Mouse (Mus musculus): ENCODE measurements around the gene Il22ra1.

Il22ra1 gene

DNA sequence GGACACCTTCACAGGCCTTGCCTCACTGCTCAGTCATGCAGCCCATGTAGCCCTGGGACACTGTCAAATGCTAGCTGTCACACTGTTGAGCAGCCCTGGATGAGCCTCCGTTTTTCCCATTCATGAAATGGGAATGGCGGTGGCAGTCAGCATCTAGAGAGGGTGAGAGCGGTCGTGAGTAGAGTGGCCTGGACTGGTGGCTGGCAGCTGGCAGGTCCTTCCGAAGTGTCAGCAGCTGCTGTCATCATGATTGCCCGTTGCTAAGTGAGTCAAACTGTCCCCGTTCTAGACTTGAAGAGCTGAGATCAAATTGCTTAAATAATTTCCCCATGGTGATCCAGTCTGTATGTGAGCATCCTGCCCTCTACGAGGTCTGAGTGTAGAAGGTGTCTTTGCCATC, 3.0 kb downstream of the Il22ra1 start:
- DNase-seq (ENCODE audit: low read depth in 1 of 2, low spot score in 2 of 2), result no peak

- no peak for DNase-seq (ENCODE audit: low read depth in 1 of 2, low spot score in 2 of 2)
Measured at GRCm38 (mm10) chr4:135733901-135734300, 5.9 kb downstream of the Il22ra1 start.

DNA sequence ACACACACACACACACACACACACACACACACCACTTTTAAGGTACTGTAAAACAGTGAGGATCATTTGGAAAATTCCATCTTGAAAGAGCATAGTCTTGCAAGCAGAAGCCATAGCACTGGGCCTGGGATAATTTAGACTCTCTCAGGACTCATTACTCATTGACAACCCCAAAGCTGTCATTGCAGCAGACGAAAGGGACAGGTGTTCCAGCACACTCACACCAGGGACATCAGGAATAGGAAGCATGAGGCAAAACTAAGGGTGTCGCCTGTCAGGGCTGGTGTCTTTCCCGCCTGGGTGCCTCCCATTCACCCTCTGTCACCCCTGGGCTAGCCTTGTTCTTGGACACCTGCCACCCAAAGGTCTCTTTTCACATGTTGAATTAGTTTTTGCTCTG, 8.9 kb downstream of the Il22ra1 start:
- DNase-seq (ENCODE audit: low read depth in 1 of 2, low spot score in 2 of 2), result no peak

DNA sequence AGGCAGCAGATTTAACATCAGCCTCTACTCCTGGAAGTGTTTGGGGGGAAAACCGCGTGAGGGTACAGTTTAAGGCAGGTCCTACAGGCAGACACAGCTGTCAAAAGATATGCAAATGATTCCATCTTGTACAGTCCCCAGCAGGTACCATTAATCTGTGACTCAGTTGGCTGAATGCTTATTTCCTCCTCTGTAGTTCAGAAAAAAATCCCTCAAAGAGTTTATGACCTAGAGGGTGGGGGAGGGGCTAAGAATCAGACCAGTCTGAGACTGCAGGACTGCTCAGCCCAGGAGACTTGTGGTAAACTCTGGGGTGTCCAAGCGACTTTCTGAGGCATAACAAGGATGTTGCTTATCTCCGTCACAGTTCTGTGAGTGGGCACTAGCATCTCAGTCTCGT, 10.3 kb downstream of the Il22ra1 start:
- DNase-seq (ENCODE audit: low read depth in 1 of 2, low spot score in 2 of 2), result no peak

DNA sequence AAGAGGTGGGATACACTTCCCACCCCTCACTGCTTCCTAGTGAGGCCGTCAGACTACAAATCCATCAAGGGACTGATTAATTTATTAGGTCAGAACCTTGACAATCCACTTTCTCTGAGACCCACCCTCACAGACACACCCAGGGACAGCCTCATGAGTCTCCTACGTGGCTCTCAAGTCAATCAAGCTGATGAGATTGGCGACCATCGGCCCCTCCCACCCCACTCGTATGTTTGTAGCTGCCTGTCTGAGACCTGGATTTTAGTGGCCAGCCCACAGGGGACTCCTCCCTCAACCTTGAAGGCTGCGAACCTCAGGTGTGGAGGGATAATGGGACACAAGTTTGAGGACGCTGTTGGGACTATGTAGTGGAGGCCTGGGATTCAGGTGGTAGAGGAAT, 11.2 kb downstream of the Il22ra1 start:
- DNase-seq (ENCODE audit: low read depth in 1 of 2, low spot score in 2 of 2), result no peak

DNA sequence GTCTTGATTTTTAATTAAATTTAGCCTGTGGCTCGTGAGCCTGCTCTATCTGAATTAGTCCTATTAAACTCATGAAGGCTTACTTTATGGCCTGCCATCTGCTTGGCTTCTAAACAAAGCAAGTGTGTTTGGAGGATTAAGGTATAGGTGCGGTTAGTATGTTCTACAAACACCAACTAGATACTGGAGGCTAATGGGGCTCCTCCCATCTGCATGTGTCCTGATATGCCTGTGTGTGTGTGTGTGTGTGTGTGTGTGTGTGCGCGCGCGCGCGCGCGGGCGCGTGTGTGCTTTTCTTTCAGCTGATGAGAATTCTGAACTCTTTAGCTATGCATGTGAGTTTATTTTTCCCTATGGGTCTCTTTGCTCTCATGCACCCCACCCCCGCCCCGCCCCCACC, 11.7 kb downstream of the Il22ra1 start:
- no peak for DNase-seq (ENCODE audit: low read depth in 1 of 2, low spot score in 2 of 2)

DNA sequence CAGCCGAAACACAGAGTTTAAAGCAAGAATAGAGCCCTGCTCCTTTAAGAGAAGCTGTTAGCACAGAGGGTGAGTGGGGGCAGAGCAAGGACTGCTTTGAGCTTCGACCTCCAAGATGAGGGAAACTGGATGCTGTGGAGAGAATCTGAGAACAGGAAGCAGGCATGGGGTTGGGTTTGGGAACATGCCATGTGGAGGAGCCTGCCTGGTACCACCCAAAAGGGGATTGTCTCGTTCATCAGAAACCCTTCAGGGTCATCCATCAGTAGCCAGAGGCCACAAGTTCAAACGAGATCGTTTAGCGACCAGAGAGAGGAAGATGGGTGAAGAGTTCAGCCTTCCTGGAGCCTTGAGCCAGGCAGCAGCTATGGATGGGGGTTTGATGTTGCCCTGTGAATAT, 15.5 kb downstream of the Il22ra1 start:
- DNase-seq (ENCODE audit: low read depth in 1 of 2, low spot score in 2 of 2), result no peak

DNA sequence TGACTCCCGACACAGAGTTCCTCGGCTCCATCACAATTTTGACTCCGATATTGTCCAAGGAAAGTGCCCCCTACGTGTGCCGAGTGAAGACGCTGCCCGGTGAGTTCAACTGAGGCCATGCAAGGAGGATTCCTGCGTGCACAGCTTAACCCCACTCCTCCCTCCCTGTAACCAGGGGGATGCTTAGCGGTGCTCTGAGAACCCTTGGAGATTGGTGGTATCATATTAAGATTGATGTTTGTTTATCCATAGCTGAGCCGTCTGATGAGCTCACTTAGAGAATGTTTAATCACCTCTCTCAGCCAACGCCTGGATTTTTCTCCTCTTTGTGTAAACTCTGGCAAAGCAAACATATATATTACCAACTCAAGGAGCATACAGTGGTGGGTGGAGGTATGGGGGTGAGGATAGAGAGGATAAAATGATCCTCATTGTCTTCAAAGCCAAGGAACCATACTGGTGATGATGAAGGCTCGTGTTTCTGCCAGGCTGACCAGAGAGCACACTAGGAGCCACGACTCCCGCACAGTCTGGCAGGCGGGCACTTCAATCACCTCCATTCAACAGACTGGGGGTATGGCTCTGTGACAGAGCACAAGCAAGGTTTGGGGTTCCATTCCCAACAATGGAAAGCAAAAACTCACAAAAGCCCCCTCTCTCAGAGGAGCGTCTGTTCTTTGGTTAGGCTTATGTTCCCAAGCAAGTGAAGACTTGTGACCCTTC, 16.9 kb downstream of the Il22ra1 start:
- no peak for DNase-seq (ENCODE audit: low read depth in 1 of 2, low spot score in 2 of 2)

DNA sequence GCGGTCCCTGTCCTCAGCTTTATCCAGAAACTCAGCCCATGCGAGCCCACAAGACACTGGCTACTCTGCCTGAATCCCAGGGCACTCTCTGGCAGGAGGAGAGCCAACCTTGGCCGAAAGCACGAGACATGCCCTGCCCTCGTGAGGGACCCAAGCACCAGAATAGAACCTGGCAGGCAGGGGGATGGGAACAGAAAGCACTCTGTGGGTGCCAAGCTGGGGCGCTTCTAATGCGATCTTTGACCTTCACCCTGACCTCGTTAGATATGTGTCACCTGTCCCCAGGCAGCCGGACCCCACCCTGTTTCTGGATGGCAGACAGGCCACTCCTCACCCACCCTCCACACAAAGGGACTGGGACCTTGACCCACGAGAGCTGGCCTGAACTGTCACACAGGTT, 17.6 kb downstream of the Il22ra1 start:
- DNase-seq (ENCODE audit: low read depth in 1 of 2, low spot score in 2 of 2), result no peak

DNA sequence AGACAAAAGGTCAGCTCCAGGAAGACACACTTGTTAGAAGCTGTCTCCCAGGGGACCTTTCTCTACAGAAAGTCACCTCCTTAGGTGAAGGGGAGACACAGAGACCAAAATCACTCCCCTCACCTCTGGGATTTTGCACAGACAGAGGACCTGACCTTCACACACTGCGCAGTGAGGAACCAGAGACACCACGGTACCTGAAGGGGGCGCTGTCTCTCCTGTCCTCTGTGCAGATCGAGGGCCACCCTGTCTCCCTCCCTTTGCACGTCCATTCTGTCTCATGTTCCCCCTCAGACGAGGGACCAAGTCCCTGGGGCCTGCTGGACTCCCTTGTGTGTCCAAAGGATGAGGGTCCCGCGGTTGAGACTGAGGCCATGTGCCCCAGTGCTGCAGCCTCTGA, 22.9 kb downstream of the Il22ra1 start:
- DNase-seq (ENCODE audit: low read depth in 1 of 2, low spot score in 2 of 2), result no peak

GRCm38 (mm10) chr4:135752106-135752778, 24.3 kb downstream of the Il22ra1 start:
- DNase-seq (ENCODE audit: low read depth in 1 of 2, low spot score in 2 of 2), result no peak

DNA sequence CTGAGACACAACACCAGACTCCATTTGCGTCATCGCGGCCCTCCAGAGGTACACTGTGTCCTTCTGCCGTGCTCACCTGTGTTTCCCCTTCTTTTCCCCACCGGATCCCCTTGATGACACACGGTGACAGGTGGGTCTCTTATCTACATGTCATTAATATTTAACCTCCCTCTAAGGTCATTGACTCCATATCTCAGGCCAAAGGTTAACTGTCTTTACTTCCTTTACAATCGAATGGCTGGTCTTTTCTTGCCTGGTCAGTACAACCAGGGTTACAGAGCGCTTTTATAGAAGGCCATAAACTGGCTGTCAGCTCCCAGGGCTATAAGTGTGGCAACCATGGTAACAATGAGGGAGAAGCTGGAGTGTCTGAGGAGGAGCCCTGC, 24.8 kb downstream of the Il22ra1 start:
- DNase-seq (ENCODE audit: low read depth in 1 of 2, low spot score in 2 of 2), result no peak

DNA sequence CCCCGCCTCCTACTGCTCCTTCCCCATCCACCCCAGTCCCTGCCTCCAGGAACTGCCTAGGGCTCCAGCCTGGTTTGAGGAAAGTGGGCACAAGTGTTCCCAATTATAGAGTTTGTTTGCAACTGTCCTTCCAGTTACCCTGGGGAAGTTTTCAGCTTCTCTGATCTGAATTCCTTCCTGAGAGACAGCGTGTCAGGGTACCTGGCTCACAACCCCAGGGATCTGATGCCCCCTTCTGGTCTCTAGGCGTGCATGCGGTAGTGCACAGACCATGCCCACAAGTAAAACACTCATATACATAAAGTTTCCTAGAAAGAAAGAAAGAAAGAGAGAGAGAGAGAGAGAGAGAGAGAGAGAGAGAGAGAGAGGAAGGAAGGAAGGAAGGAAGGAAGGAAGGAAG, 30.4 kb downstream of the Il22ra1 start:
- DNase-seq (ENCODE audit: low read depth in 1 of 2, low spot score in 2 of 2), result no peak

DNA sequence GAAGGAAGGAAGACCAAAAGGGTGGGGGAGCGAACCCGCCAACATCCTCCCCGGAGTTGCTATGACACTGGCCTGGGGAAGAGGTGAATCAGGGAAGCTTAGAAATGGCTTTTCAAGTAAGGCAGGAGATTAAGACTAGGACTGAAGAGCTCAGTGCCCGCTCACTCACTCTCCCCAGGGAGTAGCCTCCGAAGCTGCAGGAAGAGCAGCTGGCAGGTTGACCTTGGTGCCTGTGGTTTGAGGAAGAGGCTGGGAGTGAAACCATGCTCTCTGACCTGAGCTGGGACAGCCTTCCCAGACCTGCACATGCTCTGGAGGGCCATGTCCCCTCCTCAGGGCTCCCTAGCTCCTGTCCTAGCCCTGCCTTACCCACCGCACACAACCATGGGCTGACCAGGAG, 30.9 kb downstream of the Il22ra1 start:
- DNase-seq (ENCODE audit: low read depth in 1 of 2, low spot score in 2 of 2), result no peak

DNA sequence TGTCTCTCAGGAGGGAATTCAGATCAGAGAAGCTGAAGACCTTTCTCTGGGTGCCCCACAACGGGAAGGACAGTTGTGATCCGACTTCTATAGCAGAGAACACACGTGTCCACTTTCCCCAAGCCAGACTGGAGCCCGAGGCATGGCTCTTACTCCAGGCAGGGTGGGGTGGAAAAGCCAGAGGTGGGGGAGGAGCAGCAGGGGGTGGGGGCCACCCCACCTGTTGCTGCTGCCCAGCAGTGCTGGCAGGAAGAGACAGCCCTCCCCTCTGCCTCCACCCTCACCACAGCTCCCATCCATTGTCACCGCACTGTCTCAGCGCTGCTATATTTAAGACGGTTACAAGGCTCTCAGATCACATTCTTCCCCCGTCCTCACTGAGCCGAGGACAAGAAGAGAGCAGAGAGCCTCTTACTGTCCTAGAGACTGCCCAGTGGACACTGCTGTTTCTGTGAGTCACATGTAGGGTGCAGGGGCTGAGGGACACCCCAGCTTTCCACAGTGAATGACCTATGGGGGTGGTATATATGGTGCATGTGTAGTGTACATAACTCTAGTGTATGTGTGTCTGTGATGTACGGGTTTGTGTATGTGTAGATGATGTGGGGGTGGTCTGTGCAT, 31.5 kb downstream of the Il22ra1 start, which contains the start of gene Myom3:
Gene Myom3 (plus strand): TSS at position 360 of the 621 bp plus-strand sequence.
- DNase-seq (ENCODE audit: low read depth in 1 of 2, low spot score in 2 of 2), result no peak

- no peak for DNase-seq (ENCODE audit: low read depth in 1 of 2, low spot score in 2 of 2)
Measured at GRCm38 (mm10) chr4:135761048-135761447, 33.1 kb downstream of the Il22ra1 start.

DNA sequence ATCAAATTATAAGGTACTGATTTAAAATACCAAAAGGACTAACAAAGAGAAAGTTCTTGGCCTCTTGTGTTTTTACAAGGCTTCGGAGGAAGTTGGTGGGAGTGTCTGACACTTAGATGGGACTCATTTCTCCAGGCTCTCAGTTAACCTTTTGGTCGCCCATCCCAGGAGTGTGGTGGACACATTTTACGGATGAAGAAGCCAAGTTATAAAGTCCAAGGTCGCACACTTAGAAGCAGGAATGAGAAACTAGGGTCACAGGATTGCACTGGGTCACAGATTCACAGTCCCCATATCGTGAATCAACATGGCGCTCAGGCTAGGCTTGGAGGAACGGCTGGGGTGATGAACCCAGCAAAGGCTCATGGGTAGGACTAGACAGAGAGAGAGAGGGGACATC, 33.6 kb downstream of the Il22ra1 start:
- no peak for DNase-seq (ENCODE audit: low read depth in 1 of 2, low spot score in 2 of 2)

- DNase-seq (ENCODE audit: low read depth in 1 of 2, low spot score in 2 of 2), result no peak
Measured at GRCm38 (mm10) chr4:135762251-135762906, 34.4 kb downstream of the Il22ra1 start.

DNA sequence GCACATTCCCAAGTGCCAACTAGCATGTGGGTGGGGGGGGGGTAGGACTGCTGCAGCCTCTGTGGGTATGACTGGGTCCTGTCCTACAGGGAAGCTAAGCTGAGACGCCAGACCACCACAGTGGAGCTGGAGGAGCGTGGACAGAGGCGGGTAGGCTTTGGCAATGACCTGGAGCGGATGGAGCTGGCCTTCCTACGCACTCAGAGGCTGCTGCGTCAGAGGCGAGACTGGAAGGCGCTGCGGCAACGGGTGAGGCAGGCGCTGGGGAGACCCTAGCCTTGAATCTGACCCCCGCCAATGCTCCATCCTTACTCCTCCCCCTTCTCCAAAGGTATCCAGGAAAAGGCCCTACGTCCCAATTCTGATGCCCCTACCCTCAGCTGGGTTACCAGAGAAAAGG, 36.7 kb downstream of the Il22ra1 start:
- DNase-seq (ENCODE audit: low read depth in 1 of 2, low spot score in 2 of 2), result no peak

- DNase-seq (ENCODE audit: low read depth in 1 of 2, low spot score in 2 of 2), result no peak
Measured at GRCm38 (mm10) chr4:135765707-135766106, 37.7 kb downstream of the Il22ra1 start.

DNA sequence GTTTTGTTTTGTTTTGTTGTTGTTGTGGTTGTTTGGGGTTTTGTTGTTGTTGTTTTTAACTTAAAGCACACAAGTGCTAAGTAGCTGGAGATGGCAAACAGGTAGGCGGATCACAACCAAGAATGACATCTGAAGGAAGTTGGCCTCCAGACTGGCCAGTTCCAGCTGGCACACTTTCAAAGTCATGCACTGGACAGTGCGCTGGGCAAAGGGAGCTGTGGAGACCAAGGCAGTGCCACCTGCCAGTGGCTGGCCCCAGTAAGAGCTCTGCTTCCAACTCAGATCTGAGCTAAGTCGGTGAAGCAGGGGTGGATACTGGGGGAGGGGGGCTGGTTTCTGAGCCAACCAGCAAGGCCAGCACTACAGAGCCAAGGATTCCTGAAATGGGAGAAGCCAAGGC, 39.0 kb downstream of the Il22ra1 start:
- DNase-seq (ENCODE audit: low read depth in 1 of 2, low spot score in 2 of 2), result no peak

All from monocyte, adult 2 months (primary cell).